Mouse (Mus musculus) CH12.LX (cell line): ENCODE data around the gene Il1rap. TPM values are rescaled to one million over a fixed set of nuclear protein-coding genes. Genes with fewer than 3 reads are reported as not detected.

ENCODE experiments used
- DNase-seq: peaks from one replicate; pipeline ENCODE4 v3.0.0-alpha.2; 2013; ENCODE audit errors: extremely low read depth
- H3K27ac ChIP-seq: 2 replicates; pipeline ENCODE4 v1.5.1; 2012; ENCODE audit warnings: low read depth, mild to moderate bottlenecking, control low read depth, moderate library complexity; ENCODE audit not compliant: insufficient read depth
- H3K27me3 ChIP-seq: replicated peaks from 2 replicates; pipeline ENCODE3; 2012; ENCODE audit warnings: inconsistent platforms
- H3K36me3 ChIP-seq, 2 experiments: replicated peaks in 1 of 2; 2 replicates each; pipeline versions ENCODE3 to v1.6.1; 2012; ENCODE audit warnings: inconsistent platforms in 1 of 2, low read length in 1 of 2, mild to moderate bottlenecking in 1 of 2, mixed read lengths in 1 of 2, moderate library complexity in 1 of 2; ENCODE audit not compliant: control insufficient read depth in 1 of 2, insufficient read depth in 1 of 2
- H3K4me1 ChIP-seq, 2 experiments: 2 replicates each; pipeline ENCODE4 v1.6.1; 2012; ENCODE audit warnings: inconsistent platforms in 1 of 2, moderate library complexity in 1 of 2; ENCODE audit not compliant: insufficient read depth in 2 of 2, control insufficient read depth in 1 of 2
- H3K4me2 ChIP-seq: 2 replicates; pipeline ENCODE4 v1.6.1; 2012; ENCODE audit warnings: low read depth, mild to moderate bottlenecking, control low read depth; ENCODE audit not compliant: poor library complexity, insufficient read depth, severe bottlenecking
- H3K4me3 ChIP-seq, 3 experiments: fragments of 150-350 bp in 1 of 3; sonication (generic) in 1 of 3; replicated peaks in 1 of 3; 2 replicates each; pipeline versions ENCODE3 to v1.5.1; 2011 to 2012; ENCODE audit warnings: low read depth in 2 of 3, low read length in 2 of 3, mild to moderate bottlenecking in 2 of 3, moderate library complexity in 2 of 3, control low read depth in 1 of 3, improper control_type of control experiment in 1 of 3, inconsistent platforms in 1 of 3, mixed read lengths in 1 of 3; ENCODE audit not compliant: poor library complexity in 1 of 3
- H3K79me2 ChIP-seq: replicated peaks from 2 replicates; pipeline ENCODE4 v1.6.1; 2012; ENCODE audit warnings: mild to moderate bottlenecking, moderate library complexity; ENCODE audit not compliant: control insufficient read depth, poor library complexity, insufficient read depth, severe bottlenecking; ENCODE audit errors: extremely low read depth
- H3K9ac ChIP-seq: 2 replicates; pipeline ENCODE4 v1.6.1; 2012; ENCODE audit warnings: low read depth, mild to moderate bottlenecking, control low read depth, moderate library complexity; ENCODE audit not compliant: insufficient read depth
- H3K9me3 ChIP-seq: replicated peaks from 2 replicates; pipeline ENCODE3; 2012; ENCODE audit warnings: low read length, inconsistent platforms, mixed read lengths
- BHLHE40 ChIP-seq: IDR thresholded peaks from 2 replicates; pipeline ENCODE4 v1.6.1; 2011; ENCODE audit warnings: mild to moderate bottlenecking, low read depth, low read length, improper control_type of control experiment
- CHD1 ChIP-seq: IDR thresholded peaks from 2 replicates; pipeline ENCODE4 v1.6.1; 2012; ENCODE audit warnings: low read depth, low read length, improper control_type of control experiment, inconsistent platforms
- CTCF ChIP-seq, 2 experiments: IDR thresholded peaks in 1 of 2; conservative IDR thresholded peaks in 1 of 2; 2 replicates each; pipeline ENCODE4 v1.5.1; 2011 to 2012; ENCODE audit warnings: low read depth in 2 of 2, low read length in 2 of 2, improper control_type of control experiment in 1 of 2, inconsistent platforms in 1 of 2, mild to moderate bottlenecking in 1 of 2, moderate library complexity in 1 of 2
- EP300 ChIP-seq: IDR thresholded peaks from 2 replicates; pipeline ENCODE4 v1.6.1; 2011; ENCODE audit warnings: low read length, improper control_type of control experiment
- GABPA ChIP-seq: IDR thresholded peaks from 2 replicates; pipeline ENCODE4 v1.6.1; 2012; ENCODE audit warnings: low read depth, low read length, improper control_type of control experiment, inconsistent platforms; ENCODE audit not compliant: insufficient replicate concordance
- MYC ChIP-seq: IDR thresholded peaks from 2 replicates; pipeline ENCODE4 v1.6.1; 2011; ENCODE audit warnings: low read depth, mild to moderate bottlenecking, improper control_type of control experiment, low read length
- NELFE ChIP-seq: IDR thresholded peaks from 2 replicates; pipeline ENCODE4 v1.6.1; 2011; ENCODE audit warnings: low read depth, low read length, improper control_type of control experiment
- PAX5 ChIP-seq: IDR thresholded peaks from 2 replicates; pipeline ENCODE4 v1.6.1; 2012; ENCODE audit warnings: low read length, inconsistent platforms, mixed read lengths
- POLR2AphosphoS2 ChIP-seq: IDR thresholded peaks from 2 replicates; pipeline ENCODE4 v1.6.1; 2011; ENCODE audit warnings: low read depth, low read length, improper control_type of control experiment
- SIN3A ChIP-seq: IDR thresholded peaks from 2 replicates; pipeline ENCODE4 v1.6.1; 2012; ENCODE audit warnings: low read length, improper control_type of control experiment, inconsistent platforms
- SMC3 ChIP-seq: IDR thresholded peaks from 2 replicates; pipeline ENCODE4 v1.6.1; 2011; ENCODE audit warnings: low read depth, low read length, improper control_type of control experiment
- UBTF ChIP-seq: IDR thresholded peaks from 2 replicates; pipeline ENCODE4 v1.6.1; 2012; ENCODE audit warnings: low read depth, mild to moderate bottlenecking, inconsistent platforms, low read length, improper control_type of control experiment, moderate library complexity
- USF2 ChIP-seq: conservative IDR thresholded peaks from 2 replicates; pipeline ENCODE4 v1.6.1; 2011; ENCODE audit warnings: low read depth, low read length, improper control_type of control experiment
- ZKSCAN1 ChIP-seq: IDR thresholded peaks from 2 replicates; pipeline ENCODE4 v1.6.1; 2012; ENCODE audit warnings: low read depth, inconsistent platforms, low read length, improper control_type of control experiment, borderline replicate concordance
- ZMIZ1 ChIP-seq: IDR thresholded peaks from 2 replicates; pipeline ENCODE4 v1.6.1; 2012; ENCODE audit warnings: low read depth, mild to moderate bottlenecking, inconsistent platforms, low read length, improper control_type of control experiment
- ZNF384 ChIP-seq: IDR thresholded peaks from 2 replicates; pipeline ENCODE4 v1.6.1; 2012; ENCODE audit warnings: low read depth, low read length, improper control_type of control experiment, inconsistent platforms
- dilution Hi-C: fragments of 300-500 bp; cut with MboI; formaldehyde crosslinking; loops from 2 replicates; pipeline ENCODE4 v1.14.3; 2020; ENCODE audit warnings: low sequenced_read_pairs; ENCODE audit not compliant: extremely low pct_unique_long_range_greater_than_20kb, extremely low pct_ligation_motif_present
- in situ Hi-C: fragments of 300-500 bp; cut with MboI; formaldehyde crosslinking; loops from 3 replicates; pipeline ENCODE4 v1.14.3; 2019; ENCODE audit warnings: low sequenced_read_pairs, low pct_ligation_motif_present, low pct_unique_long_range_greater_than_20kb, mixed read lengths
- polyA plus RNA-seq: library from polyadenylated mRNA; unstranded; fragments of >175 nt; gene quantifications from 2 replicates; pipeline ENCODE4 v1.2.1, GENCODE M21; 2012; ENCODE audit warnings: low read depth; ENCODE audit not compliant: insufficient read length
- total RNA-seq, 2 experiments: library from RNA; depleted of rRNA; stranded (reverse); fragments of 300-350 nt in 1 of 2; fragments of >200 nt in 1 of 2; gene quantifications; 2 replicates each; pipeline ENCODE4 v1.2.3; 2012 to 2014

Gene Il1rap
- total and polyA plus RNA-seq, 3 experiments = 4.1 to 15.0 (median 9.4) TPM

GRCm38 (mm10) chr16:26590897-26591570 lies 9.5 kb downstream of the Il1rap start:
- DNase-seq = no peak
- no peak overlapping the region; the same call in 1 of the 2 replicates for H3K27ac ChIP-seq
- no peak overlapping the region for H3K9ac ChIP-seq
- no peak overlapping the region for H3K4me3 ChIP-seq
- dilution Hi-C loops = no loop called here
- H3K4me1 ChIP-seq = no peaks in the 10 kb centered on the region
- in situ Hi-C loops = no loop called here
- H3K4me2 ChIP-seq = no peak overlapping the region
- H3K27me3 ChIP-seq = no peaks in the 10 kb centered on the region
- TF ChIP-seq ZMIZ1 (no peak), SMC3 (no peak), CTCF (conservative IDR thresholded peaks at IDR 0.05 in 1 of 2, IDR thresholded peaks at IDR 0.05 in 1 of 2; ENCODE audit: low read depth in 2 of 2, low read length in 2 of 2) (no peak), NELFE (no peak), ZKSCAN1 (no peak), USF2 (no peak)
- TF ChIP-seq, all 38 proteins: peak for 0
- Histone ChIP-seq H3K79me2 (no peaks in the 10 kb centered on the region), H3K36me3 (no peaks in the 10 kb centered on the region), H3K9me3 (no peaks in the 10 kb centered on the region)

- Histone ChIP-seq H3K4me1 (peaks cover 0 to 9% of the 10 kb centered on the region in 2 experiments; a peak in 2 of 4 replicates), H3K27ac (no peak overlapping the region), H3K9me3 (no peaks in the 10 kb centered on the region), H3K36me3 (no peaks in the 10 kb centered on the region), H3K27me3 (no peaks in the 10 kb centered on the region), H3K79me2 (no peaks in the 10 kb centered on the region), H3K9ac (no peak overlapping the region), H3K4me3 (no peak overlapping the region), H3K4me2 (no peak overlapping the region)
- dilution Hi-C loops (no loop called here), in situ Hi-C loops (no loop called here)
- DNase-seq = no peak
- TF ChIP-seq USF2 (no peak), ZNF384 (no peak), SIN3A (no peak), EP300 (no peak), UBTF (no peak), MYC (no peak), CHD1 (no peak), GABPA (no peak), POLR2AphosphoS2 (no peak), PAX5 (no peak), BHLHE40 (no peak), SMC3 (no peak)
- TF ChIP-seq, all 38 proteins: peak for 0
These were observed 14.9 kb downstream of the Il1rap start for GRCm38 (mm10) chr16:26596440-26596839.
